Mouse (Mus musculus): ENCODE measurements around the gene Chit1. TPM values are rescaled to one million over a fixed set of nuclear protein-coding genes. Genes with fewer than 3 reads are reported as not detected.

The Chit1 gene
- polyA plus RNA-seq, 1 experiment: 0.11 TPM

- DNase-seq (ENCODE audit: low read depth): no peak
- TF ChIP-seq CTCF (IDR thresholded peaks at IDR 0.05; ENCODE audit: borderline replicate concordance, extremely low read depth, insufficient read depth, insufficient read length) (no peak), POLR2A (IDR thresholded peaks at IDR 0.05; ENCODE audit: borderline replicate concordance, extremely low read depth, insufficient read depth, insufficient read length, poor library complexity, severe bottlenecking) (no peak)
These were observed 41.9 kb downstream of the Chit1 start for GRCm38 (mm10) chr1:134152626-134153590.

- no peak for TF ChIP-seq POLR2A (IDR thresholded peaks at IDR 0.05; ENCODE audit: borderline replicate concordance, extremely low read depth, insufficient read depth, insufficient read length, poor library complexity, severe bottlenecking)
- TF ChIP-seq CTCF (IDR thresholded peaks at IDR 0.05; ENCODE audit: borderline replicate concordance, extremely low read depth, insufficient read depth, insufficient read length): no peak
These were observed 43.1 kb downstream of the Chit1 start for GRCm38 (mm10) chr1:134154121-134154520.

DNA sequence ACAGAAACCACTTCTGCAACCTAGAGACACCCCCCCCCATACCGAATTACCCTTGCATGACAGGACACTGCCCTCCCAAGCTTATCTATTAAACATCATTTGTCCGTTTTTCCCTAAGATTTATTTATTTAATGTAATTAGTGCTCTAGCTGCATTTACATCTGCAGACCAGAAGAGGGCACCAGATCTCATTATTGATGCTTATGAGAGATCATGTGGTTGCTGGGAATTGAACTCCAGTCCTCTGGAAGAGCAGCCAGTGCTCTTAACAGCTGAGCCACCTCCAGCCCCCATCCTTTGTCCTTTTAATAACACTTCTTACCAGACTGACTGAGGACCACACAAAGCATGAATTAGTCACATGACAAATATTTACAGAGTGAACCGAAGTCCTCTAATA, 43.6 kb downstream of the Chit1 start:
- TF ChIP-seq CTCF (IDR thresholded peaks at IDR 0.05; ENCODE audit: borderline replicate concordance, extremely low read depth, insufficient read depth, insufficient read length) (no peak), POLR2A (IDR thresholded peaks at IDR 0.05; ENCODE audit: borderline replicate concordance, extremely low read depth, insufficient read depth, insufficient read length, poor library complexity, severe bottlenecking) (no peak)
- no peak for DNase-seq (ENCODE audit: low read depth)

More at GRCm38 (mm10) chr1:134154121-134154520, 43.1 kb downstream of the Chit1 start:
- DNase-seq (ENCODE audit: low read depth): no peak

DNA sequence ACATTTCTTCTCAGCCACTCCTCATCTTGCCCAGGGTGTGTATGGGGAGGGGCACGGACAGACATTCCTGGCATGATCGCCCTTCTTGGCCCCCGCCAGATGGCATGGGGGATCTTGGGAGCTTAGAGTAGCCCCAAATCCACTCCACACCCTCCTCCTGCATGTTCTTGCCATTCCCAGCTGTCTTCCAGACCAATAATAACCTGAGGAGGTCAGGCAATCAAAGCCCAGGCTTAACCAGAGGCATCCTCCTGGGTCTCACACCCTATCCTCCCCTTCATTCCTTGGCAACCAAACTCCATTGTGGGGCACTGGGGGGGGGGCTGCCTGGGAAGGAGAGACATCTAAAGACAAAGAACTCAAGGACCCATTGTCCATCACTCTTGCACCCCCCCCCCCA, 49.4 kb downstream of the Chit1 start:
- no peak for TF ChIP-seq CTCF (IDR thresholded peaks at IDR 0.05; ENCODE audit: borderline replicate concordance, extremely low read depth, insufficient read depth, insufficient read length)
- no peak for TF ChIP-seq POLR2A (IDR thresholded peaks at IDR 0.05; ENCODE audit: borderline replicate concordance, extremely low read depth, insufficient read depth, insufficient read length, poor library complexity, severe bottlenecking)
- DNase-seq (ENCODE audit: low read depth): no peak

DNA sequence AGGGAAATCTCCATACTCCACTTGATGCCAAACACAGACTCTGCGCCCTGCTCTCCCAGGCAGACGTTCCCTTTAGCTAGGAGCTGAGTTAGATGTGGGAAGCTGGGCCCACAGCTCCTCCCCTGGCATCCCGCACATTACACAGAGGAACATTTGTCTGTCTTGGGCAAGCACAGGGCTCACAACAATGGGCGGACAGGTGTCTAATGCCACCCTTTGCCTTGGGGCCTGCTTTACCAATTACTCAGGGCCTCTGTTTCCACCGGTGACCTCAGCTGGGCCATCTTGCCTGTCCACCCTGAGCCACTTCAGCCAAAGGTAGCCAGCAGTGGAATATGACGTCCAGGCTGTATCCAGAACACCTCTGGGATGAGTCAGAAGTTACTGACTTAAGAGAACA, 50.4 kb downstream of the Chit1 start:
- DNase-seq (ENCODE audit: low read depth): no peak
- no peak for TF ChIP-seq POLR2A (IDR thresholded peaks at IDR 0.05; ENCODE audit: borderline replicate concordance, extremely low read depth, insufficient read depth, insufficient read length, poor library complexity, severe bottlenecking)
- TF ChIP-seq CTCF (IDR thresholded peaks at IDR 0.05; ENCODE audit: borderline replicate concordance, extremely low read depth, insufficient read depth, insufficient read length): no peak

- no peak for DNase-seq (ENCODE audit: low read depth)
- TF ChIP-seq POLR2A (IDR thresholded peaks at IDR 0.05; ENCODE audit: borderline replicate concordance, extremely low read depth, insufficient read depth, insufficient read length, poor library complexity, severe bottlenecking) (no peak), CTCF (IDR thresholded peaks at IDR 0.05; ENCODE audit: borderline replicate concordance, extremely low read depth, insufficient read depth, insufficient read length) (no peak)
These were observed 51.6 kb downstream of the Chit1 start for GRCm38 (mm10) chr1:134162510-134163225.

DNA sequence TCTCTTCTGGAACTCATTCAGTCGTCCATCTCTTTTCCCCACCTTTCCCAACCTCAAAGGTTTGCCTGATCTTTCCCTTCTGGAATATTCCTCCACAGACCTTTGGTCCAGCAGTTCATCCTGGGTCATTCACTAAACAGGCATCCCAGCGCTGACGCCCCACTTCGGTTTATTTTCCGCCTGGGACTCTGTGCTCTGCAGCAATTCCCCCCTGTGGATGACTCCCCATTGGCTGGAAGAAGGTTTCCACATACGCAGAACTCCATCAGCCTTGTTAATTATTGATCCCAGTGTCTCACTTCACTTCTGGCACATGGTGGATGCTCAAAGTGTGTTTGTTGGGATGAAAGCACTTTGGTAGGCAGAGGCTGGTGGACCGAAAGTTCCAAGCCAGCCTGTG, 52.4 kb downstream of the Chit1 start:
- no peak for DNase-seq (ENCODE audit: low read depth)
- TF ChIP-seq POLR2A (IDR thresholded peaks at IDR 0.05; ENCODE audit: borderline replicate concordance, extremely low read depth, insufficient read depth, insufficient read length, poor library complexity, severe bottlenecking) (no peak), CTCF (IDR thresholded peaks at IDR 0.05; ENCODE audit: borderline replicate concordance, extremely low read depth, insufficient read depth, insufficient read length) (no peak)

DNA sequence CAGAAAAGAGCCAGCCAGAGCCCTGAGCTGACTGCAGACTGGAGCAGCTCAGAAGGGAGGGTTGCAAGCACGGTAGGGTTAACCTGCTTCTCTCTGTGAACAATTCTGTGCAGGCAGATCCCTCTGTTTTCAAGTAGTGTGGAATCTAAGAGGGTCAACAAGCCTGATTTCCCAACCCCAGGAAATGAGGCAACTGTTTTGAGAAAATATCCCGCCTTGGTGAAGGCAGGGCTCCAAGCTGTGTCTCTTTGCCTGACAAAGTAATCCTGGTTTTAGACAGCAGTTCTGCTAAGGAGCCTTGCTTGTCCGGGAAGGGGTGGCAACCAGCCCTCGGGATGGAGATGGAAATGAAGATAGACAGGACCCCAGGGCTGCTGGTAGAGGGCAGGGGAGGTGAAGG, 53.4 kb downstream of the Chit1 start:
- no peak for DNase-seq (ENCODE audit: low read depth)
- no peak for TF ChIP-seq CTCF (IDR thresholded peaks at IDR 0.05; ENCODE audit: borderline replicate concordance, extremely low read depth, insufficient read depth, insufficient read length)
- no peak for TF ChIP-seq POLR2A (IDR thresholded peaks at IDR 0.05; ENCODE audit: borderline replicate concordance, extremely low read depth, insufficient read depth, insufficient read length, poor library complexity, severe bottlenecking)

DNA sequence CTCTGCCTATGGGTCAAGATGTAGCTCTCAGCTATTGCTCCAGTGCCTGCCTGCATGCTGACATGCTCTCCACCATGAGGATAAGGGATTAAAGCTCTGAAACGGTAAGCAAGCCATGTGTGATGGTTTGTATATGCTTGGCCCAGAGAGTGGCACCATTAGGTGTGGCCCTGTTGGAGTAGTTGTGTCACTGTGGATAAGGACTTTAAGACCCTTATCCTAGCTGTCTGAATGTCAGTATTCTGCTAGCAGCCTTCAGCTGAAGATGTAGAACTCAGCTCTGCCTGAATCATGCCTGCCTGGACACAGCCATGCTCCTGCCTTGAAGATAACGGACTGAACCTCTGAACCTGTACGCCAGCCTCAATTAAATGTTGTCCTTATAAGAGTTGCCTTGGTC, 55.5 kb downstream of the Chit1 start:
- TF ChIP-seq CTCF (IDR thresholded peaks at IDR 0.05; ENCODE audit: borderline replicate concordance, extremely low read depth, insufficient read depth, insufficient read length) (no peak), POLR2A (IDR thresholded peaks at IDR 0.05; ENCODE audit: borderline replicate concordance, extremely low read depth, insufficient read depth, insufficient read length, poor library complexity, severe bottlenecking) (no peak)
- no peak for DNase-seq (ENCODE audit: low read depth)

DNA sequence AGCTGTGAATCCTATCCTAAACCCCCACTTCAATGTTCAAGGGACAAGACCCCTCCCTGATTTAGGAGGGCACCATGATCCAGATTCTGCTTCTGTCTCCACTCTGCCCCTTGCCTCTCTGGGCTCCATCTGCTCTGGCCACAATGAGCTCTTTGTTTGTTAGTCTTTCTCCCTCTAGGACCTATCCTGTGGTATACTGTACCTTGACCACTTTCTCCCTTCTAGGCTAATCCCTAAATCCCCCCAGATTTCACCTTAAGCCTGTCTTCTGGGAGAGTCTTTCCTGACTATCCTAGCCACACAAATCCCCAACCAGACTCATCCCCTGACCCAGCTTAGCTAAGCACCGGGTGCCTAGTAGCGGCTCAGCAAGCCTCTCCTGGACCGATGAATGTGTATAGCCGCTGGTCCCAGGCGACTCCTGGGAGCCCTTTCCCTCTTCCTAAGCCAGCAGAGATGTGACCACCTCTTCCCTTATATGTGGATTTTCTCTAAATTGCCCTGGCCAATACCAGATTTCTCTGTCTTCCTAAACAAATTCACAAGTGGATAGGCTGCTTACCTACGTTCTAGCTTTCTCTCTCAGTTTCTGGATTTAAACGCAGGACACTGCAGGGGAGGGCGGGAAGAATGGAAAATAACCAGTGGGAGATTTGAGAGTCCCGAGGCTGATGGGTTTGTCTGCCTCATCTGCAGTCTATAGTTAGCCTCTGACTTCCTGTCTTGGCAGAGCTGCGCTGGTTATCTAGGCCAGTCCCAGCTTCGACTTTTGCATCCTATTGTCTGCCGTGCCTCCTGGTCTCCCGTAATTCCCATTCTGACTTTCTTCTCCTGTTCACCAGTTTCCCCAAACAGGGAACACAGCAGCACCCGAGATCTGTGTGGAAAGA, 56.6 kb downstream of the Chit1 start:
- DNase-seq (ENCODE audit: low read depth): no peak
- TF ChIP-seq CTCF (IDR thresholded peaks at IDR 0.05; ENCODE audit: borderline replicate concordance, extremely low read depth, insufficient read depth, insufficient read length) (no peak), POLR2A (IDR thresholded peaks at IDR 0.05; ENCODE audit: borderline replicate concordance, extremely low read depth, insufficient read depth, insufficient read length, poor library complexity, severe bottlenecking) (no peak)

GRCm38 (mm10) chr1:134168567-134168966, 57.5 kb downstream of the Chit1 start:
- DNase-seq (ENCODE audit: low read depth): no peak
- TF ChIP-seq CTCF (IDR thresholded peaks at IDR 0.05; ENCODE audit: borderline replicate concordance, extremely low read depth, insufficient read depth, insufficient read length) (no peak), POLR2A (IDR thresholded peaks at IDR 0.05; ENCODE audit: borderline replicate concordance, extremely low read depth, insufficient read depth, insufficient read length, poor library complexity, severe bottlenecking) (no peak)
